Mouse (Mus musculus) kidney, embryonic 16.5 days (tissue): ENCODE measurements around the gene Fam187a. TPM values are rescaled to one million over a fixed set of nuclear protein-coding genes. Genes with fewer than 3 reads are reported as not detected.

Experiments used
- ATAC-seq: fragments of 200-750 bp; cut with Nextera tagmentation; 2 replicates; pipeline ENCODE4 v1.8.0; 2017; ENCODE audit warnings: moderate TSS enrichment; ENCODE audit not compliant: low FRiP score, low TSS enrichment
- H3K27ac ChIP-seq: fragments of 300-500 bp; sonication (generic); 2 replicates; pipeline ENCODE4 v1.5.1; 2014; ENCODE audit warnings: low read length
- H3K27me3 ChIP-seq: fragments of 300-500 bp; sonication (generic); 2 replicates; pipeline ENCODE4 v1.6.1; 2014; ENCODE audit warnings: low read length, control low read depth, mixed read lengths; ENCODE audit not compliant: insufficient read depth
- H3K36me3 ChIP-seq: fragments of 300-500 bp; sonication (generic); 2 replicates; pipeline ENCODE4 v1.6.1; 2014; ENCODE audit warnings: low read length, control low read depth, mixed read lengths; ENCODE audit not compliant: insufficient read depth
- H3K4me1 ChIP-seq: fragments of 300-500 bp; sonication (generic); 2 replicates; pipeline ENCODE4 v1.6.1; 2014; ENCODE audit warnings: low read length, control low read depth, mixed read lengths; ENCODE audit not compliant: insufficient read depth
- H3K4me2 ChIP-seq: fragments of 300-500 bp; sonication (generic); replicated peaks from 2 replicates; pipeline ENCODE4 v1.6.1; 2014; ENCODE audit warnings: low read depth, low read length
- H3K4me3 ChIP-seq: fragments of 300-500 bp; sonication (generic); 2 replicates; pipeline ENCODE4 v1.5.1; 2014; ENCODE audit warnings: mild to moderate bottlenecking, low read length
- H3K9ac ChIP-seq: fragments of 300-500 bp; sonication (generic); replicated peaks from 2 replicates; pipeline ENCODE4 v1.6.1; 2014; ENCODE audit warnings: low read length
- H3K9me3 ChIP-seq: fragments of 300-500 bp; sonication (generic); 2 replicates; pipeline ENCODE4 v1.6.1; 2016; ENCODE audit warnings: low read length, control low read depth
- WGBS: fragments of 180-500 bp; shearing (Covaris S2); extraction: QIAGEN DNeasy Blood & Tissue Kit; methylation state at CpG from one replicate; pipeline ENCODE4 v1.1.7; 2014; 5-methylcytosine and 5-hydroxymethylcytosine counted together
- polyA plus RNA-seq: library from polyadenylated mRNA; unstranded; fragments of >200 nt; fragmentation: Nextera tagmentation; extraction: Ambion mirVana; gene quantifications from 2 replicates; pipeline ENCODE4 v1.2.1, GENCODE M21; 2015

The Fam187a gene
- polyA plus RNA-seq, 1 experiment from 2014 or later = not detected

- Histone ChIP-seq H3K27ac (no peak overlapping the region), H3K9ac (no peak overlapping the region), H3K4me2 (no peak overlapping the region), H3K9me3 (no peaks in the 10 kb centered on the region), H3K4me1 (no peaks in the 10 kb centered on the region), H3K36me3 (no peaks in the 10 kb centered on the region), H3K4me3 (no peak overlapping the region), H3K27me3 (peaks cover 9% of the 10 kb centered on the region; the same call in 1 of the 2 replicates)
- ATAC-seq = no peak
- 60% methylated on average over 5 of the region's 5 CpGs for WGBS
Measured at GRCm38 (mm10) chr11:102890096-102890495, 5.1 kb downstream of the Fam187a start.

DNA sequence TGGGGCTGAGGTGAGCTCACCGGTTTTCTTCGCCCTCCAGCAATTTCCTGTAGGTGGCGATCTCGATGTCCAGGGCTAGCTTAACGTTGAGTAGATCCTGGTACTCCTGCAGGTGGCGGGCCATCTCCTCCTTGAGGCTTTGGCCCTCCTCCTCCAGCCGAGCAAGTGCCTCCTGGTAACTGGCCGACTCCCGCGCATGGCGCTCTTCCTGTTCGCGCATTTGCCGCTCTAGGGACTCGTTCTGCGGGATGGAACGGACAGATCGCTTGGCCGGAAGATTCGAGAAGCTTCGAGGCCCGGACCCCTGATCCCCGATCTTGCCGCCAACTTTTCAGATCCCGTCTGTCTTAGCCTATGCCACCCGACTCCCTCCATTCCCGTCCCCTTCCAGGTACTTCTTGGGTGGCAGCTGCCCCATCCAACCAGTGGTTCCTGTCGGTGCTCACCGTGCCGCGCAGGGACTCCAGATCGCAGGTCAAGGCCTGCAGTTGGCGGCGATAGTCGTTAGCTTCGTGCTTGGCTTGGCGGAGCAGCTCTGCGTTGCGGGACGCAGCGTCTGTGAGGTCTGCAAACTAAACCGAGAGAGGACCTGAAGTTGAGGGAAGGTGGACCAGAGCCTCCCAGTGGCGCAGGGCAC is 8.2 kb downstream of the Fam187a start:
- Histone ChIP-seq H3K9me3 (no peaks in the 10 kb centered on the region), H3K4me2 (peak overlapping the region; percentile 81), H3K27ac (no peak overlapping the region), H3K9ac (peak overlapping the region; percentile 72), H3K4me3 (peak overlapping the region; percentile 47), H3K27me3 (peaks cover 19% of the 10 kb centered on the region; the same call in 1 of the 2 replicates), H3K36me3 (no peaks in the 10 kb centered on the region), H3K4me1 (0 out of 2 replicates have a peak, but pooled peaks cover 6% of the 10 kb centered on the region)
- WGBS = 3% methylated on average over 43 of the region's 43 CpGs
- ATAC-seq = peak; percentile 90

DNA sequence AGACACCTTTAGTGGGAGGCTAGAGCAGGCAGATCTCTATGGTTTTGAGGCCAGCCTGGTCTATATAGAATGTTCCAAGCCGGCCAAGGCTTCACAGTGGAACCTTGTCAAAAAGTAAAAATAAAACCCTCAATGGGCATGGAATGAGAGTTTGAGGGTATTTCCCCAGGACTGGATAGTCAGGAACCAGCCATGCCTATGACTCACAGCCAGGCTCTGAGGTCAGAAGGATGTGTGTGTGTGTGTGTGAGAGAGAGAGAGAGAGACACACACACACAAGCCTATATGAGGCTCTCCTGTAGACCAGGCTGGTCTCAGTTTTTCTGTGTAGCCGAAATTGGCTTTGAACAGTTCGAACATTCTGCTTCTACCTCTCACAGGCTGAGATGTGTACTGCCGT is 9.7 kb downstream of the Fam187a start:
- no peak for ATAC-seq
- no peak overlapping the region for H3K4me2 ChIP-seq
- no peak overlapping the region for H3K27ac ChIP-seq
- no peaks in the 10 kb centered on the region for H3K9me3 ChIP-seq
- 89% methylated on average over 4 of the region's 4 CpGs for WGBS
- H3K4me1 ChIP-seq = 0 out of 2 replicates have a peak, but pooled peaks cover 6% of the 10 kb centered on the region
- no peak overlapping the region for H3K9ac ChIP-seq
- H3K27me3 ChIP-seq = peaks cover 19% of the 10 kb centered on the region; the same call in 1 of the 2 replicates
- H3K4me3 ChIP-seq = no peak overlapping the region
- no peaks in the 10 kb centered on the region for H3K36me3 ChIP-seq

GRCm38 (mm10) chr11:102895779-102896178 is 10.8 kb downstream of the Fam187a start:
- Histone ChIP-seq H3K4me1 (0 out of 2 replicates have a peak, but pooled peaks cover 6% of the 10 kb centered on the region), H3K9me3 (no peaks in the 10 kb centered on the region), H3K9ac (no peak overlapping the region), H3K27ac (no peak overlapping the region), H3K4me3 (no peak overlapping the region), H3K4me2 (no peak overlapping the region), H3K36me3 (no peaks in the 10 kb centered on the region), H3K27me3 (peaks cover 19% of the 10 kb centered on the region; the same call in 1 of the 2 replicates)
- ATAC-seq = no peak
- 74% methylated on average over 9 of the region's 9 CpGs for WGBS

GRCm38 (mm10) chr11:102896641-102897040 is 11.7 kb downstream of the Fam187a start:
- H3K4me1 ChIP-seq = 0 out of 2 replicates have a peak, but pooled peaks cover 6% of the 10 kb centered on the region
- no peak for ATAC-seq
- H3K9me3 ChIP-seq = no peaks in the 10 kb centered on the region
- H3K4me3 ChIP-seq = no peak overlapping the region
- no peak overlapping the region for H3K27ac ChIP-seq
- H3K27me3 ChIP-seq = peaks cover 18% of the 10 kb centered on the region; the same call in 1 of the 2 replicates
- 56% methylated on average over 20 of the region's 20 CpGs for WGBS
- no peak overlapping the region for H3K4me2 ChIP-seq
- no peak overlapping the region for H3K9ac ChIP-seq
- no peaks in the 10 kb centered on the region for H3K36me3 ChIP-seq

- WGBS = 82% methylated on average over 9 of the region's 9 CpGs
- 0 out of 2 replicates have a peak, but pooled peaks cover 6% of the 10 kb centered on the region for H3K4me1 ChIP-seq
- H3K9me3 ChIP-seq = no peaks in the 10 kb centered on the region
- H3K4me2 ChIP-seq = no peak overlapping the region
- no peak for ATAC-seq
- no peak overlapping the region for H3K27ac ChIP-seq
- no peak overlapping the region for H3K9ac ChIP-seq
- H3K4me3 ChIP-seq = no peak overlapping the region
- no peaks in the 10 kb centered on the region for H3K36me3 ChIP-seq
- peaks cover 11% of the 10 kb centered on the region; the same call in 1 of the 2 replicates for H3K27me3 ChIP-seq
Measured at GRCm38 (mm10) chr11:102898408-102898807, 13.4 kb downstream of the Fam187a start.

DNA sequence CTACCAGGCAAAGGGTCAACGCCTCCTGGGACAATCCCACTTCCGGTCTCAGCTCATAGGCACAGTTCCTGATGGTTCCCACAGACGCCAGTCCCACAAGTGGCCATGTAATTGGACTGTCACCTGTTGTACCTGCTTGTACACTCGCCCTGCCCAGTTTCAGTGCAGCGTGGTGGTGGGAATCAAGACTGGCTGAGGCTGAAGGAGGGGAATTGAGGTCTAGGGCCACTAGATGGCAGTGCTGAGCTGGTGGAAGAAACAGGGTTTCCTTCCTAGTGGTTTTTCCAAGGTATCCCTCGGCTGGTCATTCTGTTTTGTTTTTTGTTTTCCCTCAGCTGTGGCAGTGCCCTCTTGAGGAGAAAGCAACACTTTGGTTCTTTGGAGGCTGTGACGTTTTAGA is 15.8 kb downstream of the Fam187a start, which contains the start of gene Gfap:
Gfap (minus strand) TSS at position 150 of the 400 bp plus-strand sequence.
- H3K27ac ChIP-seq = no peak within 1 kb of the TSS
- 9% methylated on average over 7 of the region's 7 CpGs for WGBS
- H3K36me3 ChIP-seq = peaks cover 7% of the 10 kb centered on the region; the same call in 1 of the 2 replicates
- H3K4me1 ChIP-seq = peaks cover 9% of the 10 kb centered on the region; the same call in 1 of the 2 replicates
- no peaks in the 10 kb centered on the region for H3K9me3 ChIP-seq
- no peak within 1 kb of the TSS for H3K4me2 ChIP-seq
- H3K27me3 ChIP-seq = peaks cover 5% of the 10 kb centered on the region; the same call in 1 of the 2 replicates
- no peak within 1 kb of the TSS for H3K9ac ChIP-seq
- peak; percentile 59; the same call in 1 of the 2 replicates for ATAC-seq
- H3K4me3 ChIP-seq = no peak within 1 kb of the TSS

GRCm38 (mm10) chr11:102901199-102901598 is 16.2 kb downstream of the Fam187a start:
- H3K27me3 ChIP-seq = peaks cover 5% of the 10 kb centered on the region; the same call in 1 of the 2 replicates
- H3K27ac ChIP-seq = no peak overlapping the region
- WGBS = 58% methylated on average over 4 of the region's 4 CpGs
- peaks cover 10% of the 10 kb centered on the region for H3K36me3 ChIP-seq
- no peak overlapping the region for H3K4me2 ChIP-seq
- H3K9me3 ChIP-seq = no peaks in the 10 kb centered on the region
- H3K9ac ChIP-seq = no peak overlapping the region
- no peak overlapping the region for H3K4me3 ChIP-seq
- H3K4me1 ChIP-seq = peaks cover 9% of the 10 kb centered on the region; the same call in 1 of the 2 replicates
- ATAC-seq = peak; percentile 15; the same call in 1 of the 2 replicates

DNA sequence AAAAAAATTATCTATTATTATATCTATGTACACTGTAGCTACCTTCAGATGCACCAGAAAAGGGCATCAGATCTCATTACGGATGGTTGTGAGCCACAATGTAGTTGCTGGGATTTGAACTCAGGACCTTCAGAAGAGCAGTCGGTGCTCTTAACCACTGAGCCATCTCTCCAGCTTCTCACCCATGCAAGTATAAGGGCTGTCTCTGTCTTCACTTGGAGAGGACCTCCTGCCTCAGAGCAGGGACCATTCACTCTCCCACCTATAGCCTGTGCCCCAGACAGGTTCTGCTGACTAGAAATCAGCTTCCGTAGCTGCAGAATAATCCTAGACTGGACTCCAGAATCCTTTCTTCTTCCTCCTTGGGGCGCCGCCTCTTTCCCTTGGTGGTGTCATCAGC is 17.1 kb downstream of the Fam187a start:
- no peak overlapping the region for H3K9ac ChIP-seq
- ATAC-seq = no peak
- 73% methylated on average over 5 of the region's 5 CpGs for WGBS
- H3K27ac ChIP-seq = no peak overlapping the region
- H3K4me2 ChIP-seq = no peak overlapping the region
- no peak overlapping the region for H3K4me3 ChIP-seq
- no peaks in the 10 kb centered on the region for H3K27me3 ChIP-seq
- peaks cover 18% of the 10 kb centered on the region for H3K36me3 ChIP-seq
- H3K4me1 ChIP-seq = peaks cover 3% of the 10 kb centered on the region; the same call in 1 of the 2 replicates
- no peaks in the 10 kb centered on the region for H3K9me3 ChIP-seq

GRCm38 (mm10) chr11:102903654-102904053 is 18.7 kb downstream of the Fam187a start:
- ATAC-seq = no peak
- Histone ChIP-seq H3K27ac (no peak overlapping the region), H3K4me2 (no peak overlapping the region), H3K4me1 (peaks cover 3% of the 10 kb centered on the region; the same call in 1 of the 2 replicates), H3K36me3 (peaks cover 34% of the 10 kb centered on the region), H3K27me3 (no peaks in the 10 kb centered on the region), H3K9ac (no peak overlapping the region), H3K4me3 (no peak overlapping the region), H3K9me3 (no peaks in the 10 kb centered on the region)
- WGBS = 62% methylated on average over 7 of the region's 7 CpGs
